Mouse (Mus musculus) lung, postnatal 36 days (tissue): Measurements from ENCODE around the gene Scp2.
"Not testable (repeated sequence)": the region's sequence is repeated elsewhere in the genome, so short reads cannot be mapped to it uniquely, and the experiment has no call there.

Experiments
- DNase-seq: peaks from one replicate; pipeline ENCODE4 v3.0.0; 2022; ENCODE audit warnings: mixed read lengths

Gene Scp2

DNA sequence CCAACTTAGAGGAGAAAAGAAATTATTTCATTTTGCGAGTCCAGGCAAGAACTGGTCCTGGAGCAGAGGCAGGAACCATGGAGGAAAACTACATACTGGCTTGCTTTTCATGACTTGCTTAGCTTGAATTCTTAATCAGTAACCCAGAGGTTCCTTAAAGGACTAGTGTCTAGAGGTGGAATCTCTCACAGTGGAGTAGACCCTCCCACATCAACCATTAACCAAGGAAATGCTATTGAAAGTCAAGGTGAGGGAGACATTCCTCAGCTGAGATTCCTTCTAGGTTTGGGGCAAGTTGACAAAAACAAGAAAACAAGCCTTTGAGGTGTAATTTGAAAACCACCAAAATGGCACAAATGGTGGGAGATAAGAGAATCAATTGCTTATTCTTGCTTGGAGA is at the start of gene Scp2:
Gene Scp2 (minus strand): TSS at position 119 of the 400 bp plus-strand sequence.
- no peak for DNase-seq

DNA sequence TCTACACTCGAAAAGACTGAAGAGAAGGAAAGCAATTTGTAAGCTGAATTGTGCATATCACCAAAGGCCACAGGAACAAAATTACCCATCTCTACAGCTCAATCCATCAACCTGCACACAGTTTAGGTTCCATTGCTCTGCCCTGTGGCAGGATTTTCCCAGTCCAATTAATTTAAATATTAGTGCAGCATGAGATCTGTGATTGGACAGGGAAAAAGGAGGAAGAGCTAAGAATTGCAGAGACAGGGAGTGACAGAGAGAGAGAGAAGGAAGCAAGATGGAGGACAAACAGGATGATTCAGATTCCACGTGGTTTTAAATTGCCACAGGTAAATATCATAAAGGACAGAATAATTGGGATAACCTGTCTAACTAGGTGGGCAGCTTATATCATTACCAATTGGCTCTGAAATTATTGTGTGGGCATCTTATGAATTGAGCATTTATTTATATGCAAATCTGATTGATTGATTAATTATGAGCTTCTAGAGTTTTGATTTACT is 48.1 kb upstream of the Scp2 start:
- DNase-seq: no peak

DNA sequence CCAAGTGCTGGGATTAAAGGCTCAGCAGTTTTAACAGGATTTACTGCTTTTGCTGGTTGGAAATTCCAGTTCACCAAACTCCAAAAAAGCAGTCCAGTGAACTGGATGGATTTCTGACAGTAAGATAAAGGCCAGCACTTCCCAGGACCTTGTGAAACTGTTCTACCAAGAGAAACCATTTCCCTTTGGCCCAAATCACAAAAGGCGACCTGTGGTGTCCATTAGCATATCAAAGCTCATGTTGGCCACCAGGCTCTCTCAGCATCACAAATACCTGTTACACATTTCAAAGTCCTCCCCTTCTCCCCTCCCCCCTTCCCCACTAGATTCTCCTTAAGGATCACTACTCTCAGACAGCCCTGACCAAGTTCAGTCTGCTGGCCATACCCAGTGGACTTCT is 37.5 kb upstream of the Scp2 start:
- DNase-seq: no peak

DNA sequence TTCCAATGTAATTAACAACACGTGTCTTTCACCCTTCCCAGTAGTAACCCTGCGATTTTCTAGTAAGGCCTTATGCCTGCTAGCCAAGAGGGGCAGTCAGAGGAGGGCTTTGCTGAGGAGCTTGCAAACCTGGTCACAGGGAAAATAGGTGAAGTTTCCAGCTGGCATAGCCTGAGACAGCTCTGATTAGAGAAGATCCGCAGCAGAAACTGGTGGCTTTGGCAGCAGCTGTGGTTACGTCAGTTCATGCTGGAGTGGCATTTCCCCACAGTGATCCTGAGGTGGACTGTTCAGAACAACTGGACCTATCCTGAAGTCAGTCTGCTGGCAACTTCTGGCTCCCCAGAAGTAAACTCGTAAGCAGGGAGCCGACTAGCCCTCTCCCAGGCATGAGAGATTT is 23.3 kb upstream of the Scp2 start:
- DNase-seq: no peak

DNA sequence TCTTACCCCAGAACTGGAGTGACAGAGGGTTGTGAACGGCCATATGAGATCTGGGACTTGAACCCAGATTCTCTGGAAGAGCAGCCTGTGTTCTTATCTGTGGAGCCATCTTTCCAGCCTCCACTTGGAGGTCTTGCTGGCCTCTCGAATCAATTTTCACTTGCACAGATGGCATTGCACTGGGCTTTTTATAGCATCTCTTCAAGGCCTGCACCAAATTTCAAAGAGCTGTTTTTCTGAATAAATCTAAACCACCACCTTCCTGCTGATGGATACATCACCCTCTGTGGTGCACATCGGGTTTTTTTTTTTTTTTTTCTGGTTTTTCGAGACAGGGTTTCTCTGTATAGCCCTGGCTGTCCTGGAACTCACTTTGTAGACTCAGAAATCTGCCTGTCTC is 22.1 kb upstream of the Scp2 start:
- DNase-seq: no peak

DNA sequence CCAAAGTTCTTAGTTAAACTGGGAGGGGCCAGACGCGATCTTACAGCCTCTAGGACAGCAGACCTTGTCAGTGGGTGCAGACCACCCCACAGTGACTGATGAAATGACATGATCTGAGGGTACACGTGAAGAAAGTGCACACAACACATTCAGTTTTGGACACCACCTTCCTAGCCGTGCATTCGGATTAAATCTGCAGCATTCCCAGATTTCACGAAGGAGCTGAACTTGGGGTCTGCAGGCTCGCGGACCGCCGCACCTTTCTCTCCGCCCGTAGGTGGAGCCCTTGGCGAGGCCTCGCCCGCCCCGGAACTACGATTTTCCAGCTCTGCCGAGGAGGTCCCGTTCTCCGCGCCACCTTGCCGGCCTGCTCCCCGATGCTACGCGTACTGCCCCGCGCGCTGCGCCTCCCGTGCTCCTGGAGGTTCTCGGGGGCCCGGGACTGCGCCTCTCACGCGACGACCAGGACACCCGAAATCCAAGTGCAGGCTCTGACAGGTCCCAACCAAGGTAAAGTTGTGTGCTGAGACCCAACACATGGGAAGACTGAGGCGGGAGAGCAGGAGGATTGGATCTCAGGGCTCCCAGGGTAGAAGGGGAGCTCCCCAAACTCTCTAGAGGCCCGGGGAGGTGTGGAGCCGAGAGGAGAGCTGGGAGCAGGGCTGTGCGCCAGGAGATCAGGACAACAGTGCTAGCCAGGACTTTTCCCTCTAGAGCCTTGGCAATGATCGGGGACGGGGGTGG is 20.5 kb upstream of the Scp2 start, which contains the start of gene Echdc2:
Gene Echdc2 (plus strand): TSS at position 286 of the 744 bp plus-strand sequence.
- DNase-seq: peak; percentile 36

DNA sequence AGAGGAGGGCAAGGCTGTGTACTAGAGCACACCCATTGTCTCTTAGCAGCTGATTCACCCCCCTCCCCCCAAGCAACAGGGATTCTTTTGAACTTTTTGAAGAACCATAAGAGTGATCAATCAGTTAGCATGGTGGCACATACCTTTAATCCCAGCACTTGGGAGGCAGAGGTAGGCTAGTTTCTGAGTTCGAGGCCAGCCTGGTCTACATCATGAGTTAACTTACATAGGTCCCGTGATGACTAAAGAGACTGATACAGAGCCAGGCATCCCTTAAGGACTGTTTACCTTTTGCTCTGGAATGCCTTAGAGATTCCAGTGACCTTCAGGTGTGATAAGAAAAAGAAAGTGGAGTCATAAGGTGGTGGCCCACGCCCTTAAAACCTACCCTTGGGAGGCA is 18.5 kb upstream of the Scp2 start:
- no peak for DNase-seq

DNA sequence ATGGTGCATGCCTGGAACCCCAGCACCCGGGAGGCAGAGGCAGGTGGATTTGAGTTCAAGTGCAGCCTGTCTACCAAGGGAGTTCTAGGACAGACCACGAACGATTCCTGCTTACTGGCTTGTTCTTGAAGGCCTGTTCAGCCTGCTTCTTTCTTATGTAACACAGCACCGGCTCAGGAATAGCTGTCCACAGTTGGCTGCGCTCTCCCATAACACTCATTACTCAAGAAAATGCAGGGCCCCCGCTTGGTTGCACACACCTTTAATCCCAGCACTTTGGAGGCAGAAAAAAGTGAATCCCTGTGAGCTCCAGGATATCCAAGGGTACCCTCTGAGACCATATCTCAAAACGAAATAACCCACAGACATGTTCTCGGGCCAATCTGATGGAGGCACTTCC is 17.1 kb upstream of the Scp2 start:
- DNase-seq: no peak

DNA sequence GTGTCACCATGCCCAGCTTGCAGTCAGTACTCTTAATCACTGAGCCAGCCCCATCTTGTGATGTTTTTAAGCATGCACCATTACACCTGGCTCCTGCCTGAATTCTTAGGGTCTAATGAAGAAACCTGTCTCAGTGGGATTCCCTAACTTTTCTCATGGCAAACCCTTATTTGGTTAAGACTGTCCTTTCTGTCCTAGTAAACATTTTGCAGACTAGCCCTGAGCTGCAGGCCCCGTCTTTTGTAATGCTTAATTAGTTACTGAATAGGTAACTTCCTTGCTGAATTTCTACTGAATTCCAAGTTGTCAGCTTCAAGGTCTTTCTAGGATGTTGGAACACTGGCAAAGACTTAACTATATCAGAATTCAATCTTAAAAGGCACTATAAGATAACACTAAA is 10.3 kb upstream of the Scp2 start:
- DNase-seq: not testable (repeated sequence)

DNA sequence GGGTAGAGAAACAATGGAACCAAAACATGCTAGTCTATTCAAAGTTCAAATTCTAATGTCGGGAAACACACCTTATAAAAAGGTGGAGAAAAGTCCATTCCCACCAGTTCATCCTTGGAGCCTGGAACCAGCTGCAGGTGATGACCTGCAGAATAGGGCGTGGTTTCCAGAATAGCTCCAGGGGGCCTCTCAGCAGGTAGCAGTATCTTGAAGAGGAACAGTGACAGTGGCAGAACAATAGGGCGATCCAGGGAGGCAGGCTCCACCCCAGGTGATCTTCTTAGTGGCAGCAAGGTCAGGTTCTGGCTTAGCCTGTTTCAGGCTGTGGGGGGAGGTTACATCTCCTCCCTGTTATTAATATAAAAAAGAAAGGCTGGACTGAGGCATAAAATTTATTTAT is 756 bp upstream of the Scp2 start:
- DNase-seq: not testable (repeated sequence)

DNA sequence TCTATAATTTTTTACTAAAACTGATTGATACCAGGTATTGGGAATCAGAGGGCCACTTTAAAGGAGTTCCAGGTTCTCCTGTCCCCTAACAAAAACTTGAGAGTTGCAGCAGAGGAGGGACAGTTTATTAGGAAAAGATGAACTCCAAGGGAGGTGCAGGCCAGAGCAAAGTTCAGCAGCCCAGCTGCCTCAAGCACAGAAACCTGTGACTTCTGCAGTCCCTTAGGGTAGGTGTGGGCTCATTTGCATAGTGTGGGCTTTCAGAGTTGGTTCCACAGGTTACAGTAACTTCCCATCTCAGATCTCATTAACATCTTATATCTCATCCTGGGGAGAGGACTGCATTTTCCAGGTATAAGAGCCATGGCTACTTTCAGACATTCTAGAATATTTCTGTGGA is 1.0 kb downstream of the Scp2 start:
- DNase-seq: no peak

DNA sequence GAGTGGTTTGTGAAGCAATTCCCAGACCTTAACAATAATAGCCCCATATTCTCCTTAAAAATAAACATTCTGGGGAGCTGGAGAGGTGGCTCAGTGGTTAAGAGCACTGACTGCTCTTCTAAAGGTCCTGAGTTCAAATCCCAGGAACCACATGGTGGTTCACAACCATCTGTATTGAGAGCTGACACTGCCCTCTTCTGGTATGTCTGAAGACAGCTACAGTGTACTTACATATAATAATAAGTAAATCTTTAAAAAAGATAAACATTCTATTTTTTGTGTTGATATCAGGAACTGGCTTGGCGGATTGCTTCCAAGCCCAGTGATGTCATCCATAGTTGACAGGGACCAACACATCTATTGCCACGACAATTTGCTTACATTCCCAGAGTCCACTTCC is 1.6 kb downstream of the Scp2 start:
- peak; percentile 13 for DNase-seq

DNA sequence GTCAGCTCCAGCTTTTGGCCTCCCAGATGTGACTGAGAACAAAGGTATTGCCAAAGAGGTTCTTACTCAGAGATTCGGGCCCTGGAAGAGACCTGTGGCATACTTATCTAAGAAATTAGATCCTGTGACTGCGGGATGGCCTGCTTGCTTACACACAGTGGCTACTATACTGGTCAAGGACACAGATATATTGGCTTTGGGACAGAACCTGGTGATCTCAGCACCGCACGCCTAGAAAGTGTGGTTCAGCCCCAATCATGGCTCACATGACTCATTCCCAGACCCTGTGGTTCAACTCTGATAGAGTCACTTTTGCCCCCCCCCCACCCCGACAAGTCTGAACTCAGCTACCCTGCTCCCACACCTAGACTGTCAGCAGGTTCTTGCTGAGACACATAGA is 7.9 kb downstream of the Scp2 start:
- DNase-seq: no peak

DNA sequence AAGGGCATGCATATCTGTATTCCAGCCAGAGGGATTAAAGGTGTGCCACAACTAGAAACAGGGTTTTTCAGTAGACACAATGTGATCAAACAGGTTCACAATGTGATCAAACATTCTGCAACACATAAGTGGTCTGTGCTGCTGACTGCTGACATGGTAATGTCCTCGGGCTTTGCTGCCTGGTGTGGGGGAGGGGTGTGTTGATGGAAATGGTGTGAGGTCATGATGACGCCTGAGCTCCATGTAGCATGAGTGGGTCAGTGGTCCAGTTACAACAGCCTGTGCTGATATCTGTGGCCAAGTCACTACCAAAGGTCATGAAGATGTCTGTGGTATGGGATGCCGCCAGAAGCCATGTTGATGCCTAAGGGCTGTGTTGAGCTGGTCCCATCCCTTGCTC is 14.3 kb downstream of the Scp2 start:
- DNase-seq: no peak

DNA sequence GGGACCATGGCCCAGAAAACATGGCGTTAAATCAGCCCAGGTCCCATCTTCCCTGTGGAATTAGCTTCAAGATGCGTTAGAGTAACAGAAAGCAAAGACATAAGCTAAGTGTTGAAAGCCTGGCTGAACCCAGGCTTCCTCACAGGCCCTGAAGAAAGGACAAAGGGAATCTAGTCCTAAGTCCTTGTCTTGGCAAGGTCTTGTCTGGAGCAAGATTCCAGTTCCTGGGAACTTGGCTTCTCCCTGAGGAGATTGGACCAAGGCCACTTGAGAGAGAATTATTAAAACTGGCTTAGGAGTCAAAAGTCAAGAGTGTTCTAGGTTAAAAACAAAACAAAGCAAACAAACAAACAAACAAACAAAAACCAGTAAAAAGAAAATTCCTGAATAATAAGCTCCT is 16.5 kb downstream of the Scp2 start:
- DNase-seq: no peak

DNA sequence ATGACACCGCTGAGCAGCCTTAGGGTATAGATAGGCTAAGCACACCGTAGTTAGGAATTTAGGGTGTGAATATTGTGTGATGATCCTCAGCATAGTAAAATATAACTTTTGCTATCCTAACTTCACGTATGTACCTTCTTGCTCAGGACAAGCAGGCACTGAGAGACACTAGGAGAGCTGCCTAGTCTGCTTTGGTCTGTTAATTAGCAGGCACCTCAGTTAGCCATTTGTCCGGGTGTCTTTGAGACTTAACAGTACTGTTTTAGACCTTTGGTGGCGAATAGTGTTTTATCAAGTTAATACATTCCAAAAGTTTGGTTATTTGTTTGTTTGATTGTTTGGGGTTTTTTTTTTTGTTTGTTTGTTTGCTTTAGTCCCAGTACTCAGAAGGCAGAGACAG is 17.3 kb downstream of the Scp2 start:
- no peak for DNase-seq

DNA sequence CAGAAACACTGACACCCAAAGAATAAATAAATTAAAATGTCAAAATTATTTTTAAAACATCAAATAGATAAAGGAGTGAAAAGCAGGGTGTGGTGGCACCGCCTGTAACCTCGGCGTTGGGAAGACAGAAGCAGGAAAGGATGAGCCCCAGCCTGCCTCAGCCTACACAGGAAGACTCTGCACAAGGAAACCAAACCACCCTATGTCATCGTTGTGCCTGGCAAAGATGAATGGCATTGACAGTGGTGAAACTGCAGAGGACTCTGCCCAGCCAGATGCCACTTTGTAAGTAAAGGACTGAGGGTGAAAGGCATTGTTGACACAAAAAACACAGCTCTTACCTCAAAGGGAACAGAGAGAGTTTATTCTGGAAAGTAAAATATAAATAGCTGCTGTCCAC is 18.5 kb downstream of the Scp2 start:
- no peak for DNase-seq

DNA sequence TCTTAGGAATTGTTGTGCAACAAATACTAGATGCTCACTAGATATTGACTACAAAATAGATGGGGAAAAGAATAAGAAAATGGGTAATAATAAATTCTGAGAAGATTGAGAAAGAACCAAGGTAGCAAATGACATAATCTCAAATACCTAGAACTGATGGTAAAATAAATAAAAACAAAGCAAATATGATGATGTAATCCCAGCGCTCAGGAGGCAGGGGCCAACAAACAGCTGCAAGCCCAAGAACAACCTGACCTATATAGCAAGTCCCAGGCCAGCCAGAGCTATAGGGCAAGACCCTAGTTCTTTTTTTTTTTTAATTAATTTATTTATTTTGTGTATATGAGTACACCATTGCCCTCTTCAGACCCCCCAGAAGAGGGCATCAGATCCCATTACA is 20.7 kb downstream of the Scp2 start:
- DNase-seq: no peak

DNA sequence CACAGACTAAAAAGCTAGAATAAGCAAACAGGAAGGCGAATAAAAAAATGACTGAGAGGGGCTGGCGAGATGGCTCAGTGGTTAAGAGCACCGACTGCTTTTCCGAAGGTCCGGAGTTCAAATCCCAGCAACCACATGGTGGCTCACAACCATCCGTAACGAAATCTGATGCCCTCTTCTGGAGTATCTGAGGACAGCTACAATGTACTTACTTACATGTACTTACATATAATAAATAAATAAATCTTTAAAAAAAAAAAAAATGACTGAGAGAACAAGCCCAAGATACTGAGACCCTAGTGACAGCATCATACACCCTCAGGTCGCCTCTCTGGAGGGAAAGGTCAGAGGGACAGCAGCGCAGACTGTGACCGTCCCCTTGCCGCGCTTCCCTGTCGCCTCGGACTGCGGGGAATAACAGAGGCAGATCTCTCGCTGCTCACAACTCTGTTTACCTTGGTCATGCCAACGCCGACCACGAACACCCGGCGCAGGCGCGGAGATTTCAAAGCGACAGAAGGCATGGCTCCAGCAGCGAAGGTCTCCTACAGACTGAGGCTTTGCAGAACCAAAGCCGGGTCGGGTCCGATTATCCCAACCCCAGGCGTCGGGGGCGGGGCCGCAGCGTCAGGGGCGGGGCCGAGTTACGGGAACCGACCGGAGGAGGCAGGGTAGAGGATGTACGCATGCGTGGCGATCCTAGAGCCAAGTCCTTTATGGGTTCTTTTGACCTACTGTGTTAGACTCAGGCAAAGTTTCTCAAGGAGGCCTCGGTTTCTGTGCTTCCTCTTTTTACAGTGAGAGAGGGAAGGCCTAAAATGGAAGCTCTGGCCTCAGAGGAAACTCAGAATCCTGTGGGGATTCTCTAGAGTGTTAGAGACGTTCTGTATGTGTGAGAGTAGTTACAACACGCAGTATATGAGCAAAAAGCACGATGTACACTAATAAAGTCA is 26.6 kb downstream of the Scp2 start:
- peak; percentile 96 for DNase-seq

DNA sequence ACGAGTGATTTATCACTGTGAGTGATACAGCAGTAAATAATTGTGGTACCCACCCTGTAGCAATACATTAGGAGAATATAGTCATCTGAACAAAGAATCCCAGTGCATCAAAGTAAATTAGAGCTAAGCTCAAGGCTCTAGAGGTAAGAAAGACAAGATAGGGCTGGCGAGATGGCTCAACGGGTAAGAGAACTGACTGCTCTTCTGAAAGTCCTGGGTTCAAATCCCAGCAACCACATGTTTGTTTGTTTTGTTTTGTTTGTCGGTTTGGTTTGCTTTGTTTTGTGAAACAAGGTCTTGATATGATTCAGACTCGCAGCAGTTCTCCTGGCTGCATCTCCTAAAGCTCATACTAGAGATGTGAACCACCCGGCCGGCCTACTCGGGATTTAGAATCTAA is 27.3 kb downstream of the Scp2 start:
- DNase-seq: no peak

DNA sequence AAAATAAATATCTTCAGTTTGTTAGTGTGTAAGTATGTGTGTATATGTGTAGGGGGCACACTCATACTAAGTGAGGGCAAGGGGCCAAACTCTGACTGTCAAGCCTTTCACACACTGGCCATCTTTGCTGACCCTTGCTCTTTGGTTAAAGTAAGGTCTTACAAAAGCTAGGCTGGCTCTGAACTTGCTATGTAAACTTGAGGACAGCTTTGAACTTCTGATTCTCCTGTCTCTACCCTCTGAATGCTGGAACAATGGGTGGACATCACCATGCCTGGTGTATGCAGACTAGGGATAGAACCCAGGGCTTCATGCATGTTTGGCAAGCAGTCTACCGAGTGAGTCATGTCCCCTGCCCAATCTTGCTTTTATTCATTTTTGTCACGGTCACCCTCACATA is 28.3 kb downstream of the Scp2 start:
- no peak for DNase-seq

DNA sequence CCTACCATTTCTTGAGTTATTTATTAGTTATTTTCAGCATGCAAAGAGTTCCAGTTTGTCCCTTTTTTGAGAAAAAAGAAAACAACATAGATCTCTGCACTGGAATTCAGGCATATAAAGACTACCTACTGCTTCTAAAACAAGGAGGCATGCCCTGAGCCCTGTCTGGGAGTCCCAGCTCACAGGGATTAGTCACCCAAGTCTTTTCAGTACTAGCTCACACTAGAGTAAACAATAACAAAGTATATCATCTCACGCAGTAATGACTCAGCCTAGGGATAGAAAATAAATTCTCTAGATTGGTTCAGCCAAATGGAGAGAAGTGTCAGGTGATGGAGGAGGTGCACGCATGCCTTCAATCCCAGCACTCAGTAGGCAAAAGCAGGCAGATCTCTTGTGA is 34.1 kb downstream of the Scp2 start:
- no peak for DNase-seq

DNA sequence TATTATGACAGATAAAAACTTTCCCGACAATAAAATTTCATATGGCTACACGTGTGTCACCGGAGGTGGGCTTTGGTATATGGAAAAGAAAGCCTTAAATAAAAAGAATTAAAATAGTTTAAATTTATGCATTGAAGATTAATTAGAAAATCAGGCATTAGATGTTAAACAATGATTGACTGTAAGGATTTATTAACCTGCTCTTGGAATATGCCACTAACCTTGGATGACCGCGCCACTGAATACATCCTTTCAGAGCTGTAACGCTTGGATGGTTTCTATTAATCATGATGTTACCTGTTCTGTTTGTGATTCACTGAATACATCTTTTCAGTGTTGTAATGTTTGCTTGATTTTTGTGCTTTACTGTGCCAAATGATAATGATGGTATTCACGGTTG is 35.1 kb downstream of the Scp2 start:
- DNase-seq: no peak

DNA sequence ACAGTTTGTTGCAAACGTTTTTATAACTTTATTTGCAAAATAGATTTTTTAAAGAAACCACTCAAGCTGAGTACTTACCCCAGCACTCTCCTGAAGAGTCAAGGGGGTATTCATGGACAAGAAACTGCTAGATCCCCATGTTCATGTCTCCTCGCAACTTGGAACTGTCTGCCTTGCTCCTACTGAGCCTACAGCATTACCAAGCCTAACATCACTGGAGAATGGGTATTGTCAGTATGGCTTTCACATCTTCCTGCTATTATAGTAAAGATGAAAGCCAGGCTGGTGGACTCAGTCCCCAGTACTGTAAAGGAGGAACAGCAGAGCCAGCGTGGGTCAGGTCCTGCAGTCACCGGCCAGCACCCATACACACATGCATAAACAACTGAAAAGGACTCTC is 48.5 kb downstream of the Scp2 start, which contains the start of gene Podn:
Gene Podn (minus strand): TSS at position 101 of the 400 bp plus-strand sequence.
- no peak for DNase-seq
